Mouse (Mus musculus) kidney, adult 11 months (tissue): ENCODE results near the gene Edar.

Experiments
- DNase-seq: peaks from one replicate; pipeline ENCODE4 v3.0.0; 2022

Edar gene

DNA sequence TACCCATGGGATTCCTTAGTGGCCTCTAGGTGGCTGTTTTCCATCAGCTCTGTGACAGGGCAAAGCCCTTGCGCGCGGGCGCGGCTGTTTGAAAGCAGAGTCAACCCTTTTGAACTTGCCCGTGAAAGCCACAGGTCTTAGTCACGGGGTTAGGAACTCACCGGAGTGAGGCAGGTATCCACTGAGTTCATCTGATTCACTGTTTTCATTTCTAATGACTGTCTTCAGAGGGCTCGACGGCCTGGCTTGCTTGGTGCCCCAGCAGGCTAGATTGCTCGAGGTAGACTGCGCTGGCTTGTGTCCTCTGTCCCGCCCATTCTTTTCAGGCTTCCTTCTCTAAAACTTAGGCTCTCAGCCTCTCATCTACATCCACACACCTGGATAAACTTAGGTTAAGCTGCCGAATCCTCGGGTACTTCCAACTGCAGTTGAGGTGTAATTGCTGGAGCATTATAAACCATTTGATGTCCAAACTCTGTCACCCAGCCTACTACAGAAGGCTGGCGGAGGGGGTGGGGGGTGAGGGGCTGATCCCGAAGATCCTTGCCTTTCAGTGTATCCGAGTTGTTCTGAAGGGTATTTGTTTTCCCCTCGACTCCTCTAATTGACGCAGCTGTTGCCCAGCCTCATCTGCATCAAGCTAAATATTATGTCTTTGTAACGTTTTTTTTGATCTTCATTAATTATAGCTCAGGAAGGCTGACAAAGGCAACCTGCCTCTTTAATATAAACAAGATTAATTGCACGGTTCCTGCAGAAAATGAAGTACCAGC lies 24.0 kb downstream of the Edar start:
- no peak for DNase-seq

DNA sequence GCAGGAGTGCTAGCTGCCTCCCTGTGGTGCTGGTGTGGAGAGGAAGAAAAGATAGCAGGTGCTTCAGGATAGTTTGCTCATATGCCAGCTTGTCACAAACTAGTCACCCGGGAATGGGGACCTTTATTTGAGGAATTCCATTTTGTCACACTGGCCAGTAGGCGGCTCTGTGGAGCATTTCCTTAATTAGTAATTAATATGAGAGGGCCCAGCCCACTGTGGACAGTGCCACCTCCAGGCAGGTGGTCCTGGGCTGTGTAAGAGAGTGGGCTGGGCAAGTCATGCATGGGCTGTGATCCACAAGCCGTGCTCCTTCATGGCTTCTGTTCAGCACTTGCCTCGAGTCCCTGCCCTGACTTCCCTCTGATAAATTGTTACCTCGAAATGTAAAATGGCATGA lies 26.7 kb downstream of the Edar start:
- no peak for DNase-seq

DNA sequence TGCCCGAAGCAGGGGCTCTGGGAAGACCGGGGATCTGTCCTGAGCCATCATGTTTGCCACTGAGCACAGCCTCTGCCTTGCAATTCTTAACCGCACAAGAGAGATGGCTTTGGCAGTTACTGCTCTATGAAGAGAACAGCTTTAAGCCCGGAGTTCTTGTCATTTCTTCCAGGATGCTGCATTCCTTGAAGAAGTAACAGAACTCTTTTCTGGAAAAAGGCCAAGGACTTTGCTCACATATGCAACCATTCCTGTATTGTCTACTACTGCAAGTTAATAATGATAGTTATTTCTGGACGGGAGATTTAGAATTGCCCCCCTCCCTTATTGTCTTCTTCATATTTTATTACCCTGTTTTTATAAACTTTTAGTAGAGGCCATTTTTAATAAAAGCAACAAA lies 30.8 kb downstream of the Edar start:
- DNase-seq: no peak

DNA sequence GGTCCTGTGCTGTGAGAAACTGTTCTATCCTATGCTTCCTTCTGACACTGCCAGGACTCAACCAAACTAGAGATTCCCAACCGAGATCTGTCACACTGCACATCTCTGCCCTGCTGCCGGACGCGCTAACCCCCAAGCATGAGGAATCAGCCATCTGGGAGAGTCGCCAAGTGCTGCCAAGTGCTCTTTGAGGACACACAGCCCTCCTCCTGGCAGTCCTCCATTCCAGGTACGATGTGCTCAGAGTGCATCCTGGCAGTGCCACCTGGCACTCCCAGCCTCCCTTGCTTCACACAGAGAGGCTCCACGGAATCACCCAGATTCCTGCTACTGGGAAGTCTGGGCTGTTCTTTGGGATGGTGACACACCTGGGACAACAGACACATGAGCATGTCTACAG lies 31.3 kb downstream of the Edar start:
- no peak for DNase-seq

DNA sequence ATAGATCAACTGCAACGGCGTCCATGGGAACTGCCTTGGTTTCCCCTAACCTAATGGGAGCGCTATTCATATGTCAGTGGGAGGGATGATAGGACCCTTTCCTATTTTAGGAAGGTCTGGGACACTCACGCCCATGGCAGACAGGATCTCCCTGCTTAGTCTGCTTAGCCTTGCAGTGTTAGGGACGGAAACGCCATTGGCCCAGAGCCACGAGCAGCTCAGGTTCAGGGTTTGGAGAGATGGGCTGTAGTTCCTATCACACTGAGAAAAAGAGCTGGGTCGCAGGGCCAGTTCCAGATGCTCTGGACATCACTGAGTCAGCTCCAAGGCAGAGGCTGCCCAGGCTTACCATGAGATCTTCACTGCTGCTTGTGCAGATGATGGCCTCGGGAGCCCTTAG lies 32.5 kb downstream of the Edar start:
- DNase-seq: no peak

DNA sequence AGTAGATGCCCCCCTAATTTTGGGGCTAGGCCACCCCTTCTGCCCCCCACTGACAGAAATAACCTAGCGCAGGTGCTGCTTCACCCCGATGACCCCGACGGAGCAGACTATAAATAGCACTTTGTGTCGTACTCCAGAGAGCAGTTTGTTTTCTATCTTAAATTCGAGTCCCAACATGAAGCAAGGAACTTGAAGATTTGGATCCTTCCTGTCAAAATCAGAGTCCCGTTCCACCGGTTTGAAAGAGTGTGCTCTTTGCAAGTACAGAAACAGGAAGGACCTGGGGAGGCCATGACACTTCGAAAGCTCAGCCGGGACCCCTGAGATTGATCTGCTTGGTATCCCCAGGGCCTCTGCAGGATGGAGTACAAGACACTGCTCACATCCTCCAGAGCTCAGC lies 33.8 kb downstream of the Edar start:
- no peak for DNase-seq

DNA sequence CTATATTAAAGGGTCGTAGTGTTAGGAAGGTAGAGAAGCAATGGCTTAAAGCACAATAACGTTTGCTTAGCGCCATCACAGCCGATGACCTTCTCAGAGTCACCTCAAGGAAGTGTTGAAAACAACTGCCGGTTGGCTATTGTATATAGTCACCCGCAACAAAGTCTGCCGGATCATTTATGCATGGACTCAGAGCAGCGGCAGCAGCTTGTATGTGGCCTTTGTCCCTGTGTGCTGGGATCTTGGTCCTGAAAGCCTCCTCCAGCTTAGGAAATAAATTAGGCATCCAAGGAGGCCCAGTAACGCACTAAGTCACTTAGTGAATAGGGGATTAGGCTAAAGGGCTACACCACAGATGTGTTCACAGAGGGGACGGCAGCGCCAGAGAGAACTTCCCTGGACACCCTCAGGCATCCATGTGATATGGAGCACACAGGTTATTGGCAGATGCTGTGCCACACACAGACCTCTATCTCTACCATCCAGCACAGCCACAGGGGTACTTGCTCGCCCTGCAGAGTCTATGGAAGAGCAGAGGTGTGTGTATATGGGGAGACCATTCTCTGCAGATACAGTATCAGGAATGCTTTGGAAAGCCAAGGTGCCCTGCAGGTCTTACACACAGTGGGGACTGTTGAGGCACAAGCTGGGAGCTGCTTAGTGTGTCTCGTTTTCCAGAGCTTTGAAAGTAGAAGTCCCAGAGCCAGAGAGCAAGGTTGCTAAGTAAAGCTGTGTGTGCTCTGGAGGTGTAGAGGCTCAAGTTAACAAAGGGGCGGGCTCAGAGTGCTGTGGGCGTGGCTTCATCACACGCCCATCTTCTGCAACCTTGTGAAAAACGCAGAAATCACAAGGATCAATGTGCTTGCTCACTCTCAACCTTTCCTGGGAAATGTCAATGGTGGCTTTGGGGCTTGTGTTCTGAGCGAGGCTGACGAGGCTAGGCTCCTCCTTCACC lies 34.7 kb downstream of the Edar start:
- DNase-seq: no peak

DNA sequence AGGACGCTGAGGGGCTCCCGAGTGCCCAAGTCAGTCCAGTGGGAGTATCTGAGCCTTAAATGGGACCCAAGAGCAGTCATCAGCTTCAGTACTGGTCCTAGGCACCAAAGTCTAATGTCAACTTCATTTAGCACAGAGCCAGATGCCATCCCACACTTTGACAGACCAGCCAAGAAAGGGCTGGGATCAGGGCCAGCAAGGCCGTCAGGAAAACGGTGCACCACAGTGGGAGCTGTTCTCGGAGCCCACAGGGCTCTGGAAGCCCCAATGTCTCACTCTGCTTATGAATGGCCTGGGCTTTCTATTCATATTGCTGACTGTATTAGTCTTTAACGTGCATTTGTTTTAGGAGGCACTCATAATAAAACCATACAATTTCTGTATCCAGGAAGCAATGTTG lies 36.2 kb downstream of the Edar start:
- no peak for DNase-seq

DNA sequence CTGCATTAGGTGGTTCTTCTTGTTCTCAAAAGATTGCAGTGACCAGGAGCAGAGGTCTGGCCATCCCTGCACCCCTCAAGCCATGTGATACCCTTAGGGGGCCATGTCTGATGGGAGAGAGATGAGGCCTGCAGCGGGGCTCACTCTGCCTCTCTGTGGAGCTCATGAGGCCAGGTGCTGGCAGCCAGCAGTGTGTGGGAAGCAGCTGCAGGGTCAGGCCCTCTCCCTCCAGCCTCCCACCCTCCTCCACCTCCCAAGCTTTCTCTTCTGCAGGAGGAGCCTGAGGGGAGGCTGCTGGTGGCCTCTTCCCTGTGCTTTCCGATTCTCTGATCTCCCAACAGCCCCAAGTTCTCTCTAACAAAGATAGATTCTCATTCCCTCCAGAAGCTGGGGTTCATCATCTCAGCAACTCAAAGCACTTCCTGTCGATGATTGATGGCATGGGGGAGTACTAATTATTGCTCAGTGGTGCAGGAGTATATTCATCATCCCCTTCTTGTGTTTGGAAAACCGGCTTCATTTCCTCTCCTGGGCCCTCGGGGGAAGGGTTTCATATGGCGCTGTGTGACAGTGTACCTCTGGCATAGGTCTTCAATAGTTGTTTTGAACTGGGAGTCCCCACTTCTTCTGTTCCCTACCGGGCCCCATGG lies 38.9 kb downstream of the Edar start:
- no peak for DNase-seq

DNA sequence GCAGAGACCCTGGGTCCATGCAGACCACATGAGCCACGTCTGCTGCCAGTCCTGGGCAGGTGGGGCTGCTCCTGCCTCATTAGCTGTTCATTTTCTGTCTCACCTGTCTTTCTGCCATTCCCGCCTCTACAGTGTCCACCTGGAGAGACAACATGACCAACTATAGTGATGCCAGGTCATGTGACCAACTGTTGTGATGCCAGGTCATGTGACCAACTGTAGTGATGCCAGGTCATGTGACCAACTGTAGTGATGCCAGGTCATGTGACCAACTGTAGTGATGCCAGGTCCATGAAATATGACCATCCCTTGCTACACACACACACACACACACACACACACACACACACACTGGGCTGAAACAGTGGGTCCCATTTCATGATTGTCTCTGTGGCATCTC lies 41.9 kb downstream of the Edar start:
- DNase-seq: no peak

DNA sequence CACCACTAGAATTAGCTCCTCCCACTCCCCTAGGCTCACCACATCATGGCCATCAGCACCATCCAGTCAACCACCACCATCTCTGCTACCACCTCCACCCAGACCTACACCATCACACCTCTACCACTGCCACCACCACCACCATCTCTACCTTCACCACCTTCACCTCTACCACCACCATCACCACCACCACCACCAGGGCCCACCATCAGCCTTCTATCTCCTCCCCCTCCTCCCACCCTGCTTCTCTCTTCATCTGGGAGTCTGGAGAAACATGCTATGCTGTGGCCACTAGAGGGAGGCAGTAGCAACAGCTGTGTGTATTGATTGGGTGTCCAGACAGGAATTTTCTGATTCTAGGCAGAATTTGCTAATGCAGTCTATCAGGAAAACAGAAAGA lies 47.9 kb downstream of the Edar start:
- no peak for DNase-seq

DNA sequence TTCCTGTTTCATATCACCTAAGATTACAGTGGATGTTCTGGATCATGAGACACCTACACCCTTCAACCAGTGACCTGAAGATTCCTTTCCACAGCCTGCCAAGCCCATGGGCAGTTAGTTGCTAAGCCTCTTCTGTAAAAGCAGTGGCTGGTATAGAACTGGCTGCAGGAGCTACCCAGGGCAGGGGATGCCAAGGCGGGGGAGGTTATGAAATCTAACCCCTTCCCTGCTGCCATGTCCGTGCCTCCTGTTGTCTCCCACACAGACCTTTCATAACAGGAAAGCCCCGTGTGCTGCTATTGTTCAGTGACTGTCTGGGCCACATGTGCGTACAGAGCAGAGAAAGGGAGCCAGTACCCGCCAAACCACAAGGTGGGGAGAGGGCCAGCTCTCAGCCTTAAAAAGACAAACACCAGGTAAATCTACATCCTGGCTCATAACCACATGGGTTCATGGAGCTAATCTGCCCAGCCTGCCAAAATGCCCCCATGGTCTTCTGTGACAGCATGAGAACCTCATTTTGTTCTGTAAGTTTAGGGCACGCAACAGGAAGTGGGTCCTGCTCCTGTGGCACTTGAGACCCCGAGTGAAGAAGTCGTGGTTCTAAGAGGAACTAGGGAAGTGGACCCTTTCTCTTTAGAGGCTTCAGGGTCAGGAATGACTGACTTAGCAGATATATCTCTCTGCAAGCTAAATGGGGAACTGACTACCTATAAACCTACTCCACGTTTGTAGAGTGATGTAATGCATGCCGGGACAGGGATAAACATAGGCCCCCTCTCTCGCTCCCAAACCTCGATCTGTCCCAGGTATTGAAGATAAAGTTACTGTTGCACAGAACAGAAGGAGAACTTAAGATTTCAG lies 50.4 kb downstream of the Edar start:
- DNase-seq: no peak

DNA sequence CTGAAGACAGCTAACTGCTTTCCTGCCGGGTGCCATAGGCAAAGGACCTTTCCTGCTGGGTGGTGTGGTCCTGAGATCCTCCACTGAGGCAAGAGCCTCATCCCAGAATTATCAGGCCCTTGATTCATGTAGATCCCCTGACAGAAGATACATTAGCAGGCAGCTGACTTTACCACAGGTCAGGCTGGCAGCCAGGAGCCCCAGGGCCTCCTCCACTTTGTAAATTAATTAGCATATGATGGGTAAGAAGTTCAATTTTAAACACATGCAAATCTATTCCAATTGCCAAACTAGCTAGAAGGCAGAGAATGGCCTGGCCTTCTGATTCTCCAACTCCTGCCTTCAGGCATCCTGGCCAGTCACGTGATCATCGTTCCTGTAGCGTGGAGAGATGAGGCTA lies 56.2 kb downstream of the Edar start:
- no peak for DNase-seq

DNA sequence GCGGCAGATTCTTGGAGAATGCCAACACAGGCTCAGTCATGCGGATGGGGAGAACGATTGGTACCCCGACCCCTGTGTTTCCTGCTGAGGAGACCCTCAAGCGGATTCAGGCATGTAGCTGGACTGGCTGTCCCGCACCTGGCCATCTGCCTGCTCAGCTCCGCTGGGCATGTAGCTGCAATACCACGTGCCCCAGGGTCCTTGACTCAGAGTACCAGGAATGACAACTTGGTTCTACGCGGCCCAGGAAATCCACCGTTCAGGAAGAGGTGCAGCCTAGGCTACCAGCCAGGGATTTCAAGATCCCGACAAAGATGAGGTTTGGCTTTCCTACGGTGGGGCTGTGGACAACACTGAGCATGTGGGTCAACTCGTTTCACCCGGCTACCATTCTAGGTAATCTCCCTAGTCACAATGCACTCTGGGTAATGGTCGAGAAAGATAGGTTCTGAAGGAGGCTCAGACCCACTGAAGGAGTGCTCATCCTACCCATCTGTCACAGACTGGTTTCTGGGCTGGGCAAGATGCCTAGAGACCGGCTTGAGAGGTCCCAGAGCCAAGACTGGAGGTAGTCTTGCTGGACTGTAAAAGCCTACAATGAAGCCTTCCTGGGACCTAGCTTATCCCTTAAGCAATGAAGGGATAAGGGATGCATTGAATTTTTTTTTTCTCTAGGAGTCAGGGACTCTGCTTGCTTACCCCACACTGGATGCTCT lies 56.8 kb downstream of the Edar start:
- DNase-seq: no peak

DNA sequence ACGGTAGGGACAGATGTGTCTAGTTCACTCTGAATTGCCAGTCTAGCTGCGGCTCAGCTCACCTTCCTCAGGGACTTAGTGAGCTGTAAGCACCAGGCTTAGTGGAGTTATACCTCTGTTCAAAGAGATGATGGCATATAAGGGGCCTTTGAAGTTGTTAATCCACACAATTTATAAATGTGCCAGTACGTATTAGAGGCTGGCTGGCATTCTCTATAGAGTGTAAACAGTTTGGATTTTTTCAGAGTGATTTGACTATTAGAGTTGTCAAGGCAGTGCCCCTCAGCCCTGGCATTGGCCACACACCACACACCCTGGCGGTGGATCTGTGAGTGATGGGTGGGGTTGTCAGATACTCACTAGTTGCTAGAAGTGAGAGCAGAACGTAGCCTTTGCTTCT lies 58.9 kb downstream of the Edar start:
- no peak for DNase-seq

DNA sequence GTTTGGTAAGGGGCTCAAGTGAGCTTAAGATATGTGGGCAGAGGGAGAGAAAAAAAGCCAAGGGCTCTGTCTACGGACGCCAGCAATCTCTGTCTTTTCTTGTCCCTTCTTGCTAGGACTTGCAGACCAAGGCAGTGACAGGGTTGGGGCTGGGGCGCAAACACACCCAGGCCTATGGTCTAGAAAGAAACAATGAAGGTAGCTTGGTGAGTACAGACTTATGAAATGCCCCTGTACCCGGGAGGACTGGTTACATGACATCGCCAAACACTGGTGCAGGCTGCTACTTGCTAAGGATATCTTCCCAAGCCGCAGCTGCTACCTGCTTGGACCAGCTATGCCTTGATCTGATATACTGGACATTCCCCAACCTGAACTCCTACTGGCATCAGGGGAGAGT lies 60.9 kb downstream of the Edar start:
- no peak for DNase-seq

DNA sequence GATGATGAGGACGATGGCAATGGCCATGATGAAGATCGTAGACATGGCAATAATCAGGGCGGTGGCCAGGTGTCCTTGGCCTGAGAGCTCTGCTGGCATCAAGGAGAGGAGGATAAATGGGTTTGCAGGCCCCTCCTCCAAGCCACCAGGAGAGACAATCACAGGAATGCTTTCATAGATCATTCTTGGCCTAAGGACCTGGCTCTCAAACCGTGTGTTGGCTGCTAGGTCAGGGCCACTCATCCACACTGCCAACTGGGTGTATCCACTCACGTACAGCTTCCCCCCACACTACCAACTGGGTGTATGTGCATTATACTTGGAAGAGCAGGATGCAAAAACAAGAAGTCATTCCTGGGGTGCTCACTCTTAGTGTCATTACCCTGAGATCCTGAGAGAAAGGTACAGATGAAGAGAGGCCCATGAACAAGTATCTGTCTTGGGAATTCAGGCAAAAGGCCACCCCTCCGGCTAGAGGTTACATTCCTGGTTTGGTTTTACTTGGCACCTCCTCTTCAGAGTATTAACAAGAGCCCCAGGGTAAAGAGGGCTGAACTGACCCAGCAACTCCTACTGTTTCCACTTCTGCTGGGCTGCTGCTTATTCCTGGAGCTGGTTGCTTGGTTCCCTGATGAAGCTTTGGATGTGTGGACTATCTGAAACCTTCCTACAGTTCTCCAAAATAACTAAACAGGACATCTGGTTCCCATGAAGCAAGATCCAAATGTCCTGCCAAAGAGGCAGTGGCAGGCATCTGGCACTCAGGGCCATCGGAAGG lies 64.8 kb downstream of the Edar start:
- peak; percentile 52 for DNase-seq

DNA sequence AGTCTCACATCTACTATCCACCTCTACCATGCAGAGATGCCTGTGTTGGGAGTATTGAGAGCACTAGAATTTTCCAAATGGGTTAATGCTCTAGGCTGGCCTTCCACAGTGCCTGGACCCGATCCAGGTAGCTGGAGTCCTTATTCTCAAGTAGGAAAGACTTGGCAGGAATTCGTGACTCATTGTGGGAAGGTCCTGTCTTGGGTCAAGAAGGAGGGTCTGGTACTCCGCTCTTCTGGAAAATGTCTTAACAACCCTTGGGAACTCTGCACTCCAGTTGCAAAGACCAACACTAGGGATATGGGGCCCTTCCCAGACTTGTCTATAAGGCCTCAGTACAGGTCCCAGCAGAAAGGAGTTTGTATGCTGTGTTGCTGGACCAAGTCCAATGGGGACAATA lies 66.6 kb downstream of the Edar start:
- no peak for DNase-seq

DNA sequence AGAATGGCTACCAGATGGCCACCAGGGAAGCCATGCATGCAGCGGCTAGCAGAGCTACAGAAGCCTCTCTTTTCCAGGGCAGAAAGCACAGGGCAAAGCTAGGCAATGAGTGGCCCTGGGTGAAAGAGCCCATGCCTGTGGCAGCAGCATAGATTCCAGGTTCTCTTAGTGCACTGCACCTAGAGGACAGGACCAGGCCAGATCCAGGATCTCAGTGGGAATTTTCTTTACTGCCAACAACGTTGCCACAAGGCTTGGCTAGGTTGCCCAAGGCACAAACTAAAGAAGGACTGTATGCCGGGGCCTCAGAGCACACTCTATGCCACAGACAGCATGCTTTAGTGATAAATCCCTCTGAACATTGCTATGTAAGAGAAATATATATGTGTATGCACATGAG lies 69.1 kb downstream of the Edar start:
- DNase-seq: no peak

DNA sequence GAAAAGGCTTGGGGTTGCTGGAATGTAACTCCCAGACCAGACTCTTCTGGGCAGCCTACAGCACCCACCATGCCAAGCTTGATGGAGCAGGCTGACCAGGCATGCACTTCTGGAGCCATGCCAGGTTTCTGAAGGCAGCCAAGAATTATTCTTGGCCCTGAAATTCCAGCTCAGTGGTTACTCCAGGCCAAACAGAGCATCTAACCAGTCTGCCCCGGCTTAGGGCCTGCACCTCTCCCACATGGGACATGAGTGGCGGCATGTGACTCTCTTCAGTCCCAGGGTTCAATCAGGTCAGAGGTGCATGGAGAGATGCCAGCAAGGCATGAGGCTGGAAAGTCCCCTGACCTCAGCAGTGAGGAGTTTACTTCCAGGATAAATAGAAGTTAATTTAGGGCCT lies 70.7 kb downstream of the Edar start:
- DNase-seq: peak; percentile 98

DNA sequence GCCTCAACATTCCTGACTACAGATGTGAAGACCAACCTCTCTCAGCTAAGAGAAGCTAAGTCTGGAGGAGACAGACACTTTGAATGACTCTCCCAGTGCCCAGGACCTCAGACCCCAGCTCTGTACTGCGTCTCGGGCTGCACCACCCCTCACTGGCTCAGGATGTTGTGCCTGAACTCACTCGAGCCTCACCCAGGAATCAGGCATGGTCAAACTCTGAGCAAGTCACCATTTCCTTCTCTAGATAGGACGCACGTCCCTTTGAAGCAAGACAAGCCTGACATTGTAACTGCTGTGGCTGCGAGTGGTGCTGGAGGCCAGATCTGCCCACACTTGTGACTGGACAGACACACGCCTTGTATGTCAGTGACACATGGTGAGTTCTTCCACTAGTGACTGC lies 73.5 kb downstream of the Edar start:
- no peak for DNase-seq
